Mouse (Mus musculus) ES-E14 (cell line): Measurements from ENCODE around the gene Selenbp2.
"Not testable (repeated sequence)": the region's sequence is repeated elsewhere in the genome, so short reads cannot be mapped to it uniquely, and the experiment has no call there.

Experiments used
- CHD2 ChIP-seq: IDR thresholded peaks from 2 replicates; pipeline ENCODE4 v1.6.1; 2014; ENCODE audit warnings: mild to moderate bottlenecking, low read depth, low read length, inconsistent platforms
- HCFC1 ChIP-seq: IDR thresholded peaks from 2 replicates; pipeline ENCODE4 v1.6.1; 2012; ENCODE audit warnings: low read length, inconsistent platforms, borderline replicate concordance; ENCODE audit not compliant: insufficient read depth

- not testable (repeated sequence) for TF ChIP-seq HCFC1, CHD2
Observed at GRCm38 (mm10) chr3:94689195-94689594, 4.2 kb upstream of the Selenbp2 start.
